Mouse (Mus musculus): ENCODE measurements around the gene Ube2e3.

- TF ChIP-seq CTCF (IDR thresholded peaks at IDR 0.05; ENCODE audit: low read depth, low read length): no peak
- TF ChIP-seq POLR2A (IDR thresholded peaks at IDR 0.05; ENCODE audit: extremely low read depth, insufficient read depth, low read length): no peak
Measured at GRCm38 (mm10) chr2:78882068-78882467, 14.1 kb downstream of the Ube2e3 start.
